Mouse (Mus musculus) lung, postnatal 4 days (tissue): ENCODE data around the gene Adamtsl5.

Source experiments
- DNase-seq, 2 experiments: peaks; one replicate each; pipeline ENCODE4 v3.0.0; 2021

Adamtsl5 gene

DNA sequence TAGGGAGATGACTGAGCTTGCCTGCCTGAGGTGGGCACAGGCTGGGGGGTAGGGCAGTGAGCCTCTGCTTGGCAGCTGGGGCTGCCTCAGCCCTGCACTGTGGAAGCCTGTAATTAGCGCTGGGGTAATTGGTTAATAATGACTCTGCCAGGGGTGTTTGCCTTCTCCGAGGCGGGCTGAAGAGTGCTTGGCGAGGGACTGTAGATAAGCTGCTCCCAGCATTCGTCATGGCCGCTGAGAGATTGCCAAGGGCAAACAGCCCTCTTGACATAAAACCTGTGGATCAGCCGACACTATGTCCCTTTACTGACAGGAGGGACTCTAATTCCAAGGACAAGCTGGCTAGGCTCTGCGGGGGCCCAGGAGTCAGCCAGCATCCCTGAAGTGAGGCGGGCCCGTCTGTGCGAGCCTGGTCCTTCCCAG lies 31.8 kb downstream of the Adamtsl5 start:
- DNase-seq = peak; percentile 41 to 60

- DNase-seq = no peak
These were observed 32.9 kb downstream of the Adamtsl5 start for GRCm38 (mm10) chr10:80315315-80315714.

- no peak for DNase-seq
These were observed 33.7 kb downstream of the Adamtsl5 start for GRCm38 (mm10) chr10:80314494-80315001.

DNA sequence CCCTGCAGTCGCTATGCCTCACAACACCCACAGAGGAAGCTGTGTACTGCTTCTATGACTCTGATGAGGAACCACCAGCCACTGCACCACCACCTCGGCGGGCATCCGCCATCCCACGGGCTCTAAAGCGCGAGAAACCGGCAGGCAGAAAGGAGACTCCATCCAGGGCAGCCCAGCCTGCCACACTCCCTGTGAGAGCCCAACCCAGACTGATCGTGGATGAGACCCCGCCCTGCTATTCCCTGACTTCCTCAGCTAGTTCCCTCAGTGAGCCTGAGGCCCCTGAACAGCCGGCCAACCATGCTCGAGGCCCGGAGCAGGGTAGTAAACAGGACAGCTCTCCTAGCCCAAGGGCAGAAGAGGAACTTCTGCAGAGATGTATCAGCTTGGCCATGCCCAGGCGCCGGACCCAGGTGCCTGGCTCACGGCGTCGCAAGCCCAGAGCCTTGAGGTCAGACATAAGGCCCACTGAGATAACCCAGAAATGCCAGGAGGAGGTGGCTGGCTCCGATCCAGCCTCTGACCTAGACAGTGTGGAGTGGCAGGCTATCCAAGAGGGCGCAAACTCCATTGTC lies 34.5 kb downstream of the Adamtsl5 start:
- peak in 1 of 2 experiments; percentile 31 for DNase-seq

DNA sequence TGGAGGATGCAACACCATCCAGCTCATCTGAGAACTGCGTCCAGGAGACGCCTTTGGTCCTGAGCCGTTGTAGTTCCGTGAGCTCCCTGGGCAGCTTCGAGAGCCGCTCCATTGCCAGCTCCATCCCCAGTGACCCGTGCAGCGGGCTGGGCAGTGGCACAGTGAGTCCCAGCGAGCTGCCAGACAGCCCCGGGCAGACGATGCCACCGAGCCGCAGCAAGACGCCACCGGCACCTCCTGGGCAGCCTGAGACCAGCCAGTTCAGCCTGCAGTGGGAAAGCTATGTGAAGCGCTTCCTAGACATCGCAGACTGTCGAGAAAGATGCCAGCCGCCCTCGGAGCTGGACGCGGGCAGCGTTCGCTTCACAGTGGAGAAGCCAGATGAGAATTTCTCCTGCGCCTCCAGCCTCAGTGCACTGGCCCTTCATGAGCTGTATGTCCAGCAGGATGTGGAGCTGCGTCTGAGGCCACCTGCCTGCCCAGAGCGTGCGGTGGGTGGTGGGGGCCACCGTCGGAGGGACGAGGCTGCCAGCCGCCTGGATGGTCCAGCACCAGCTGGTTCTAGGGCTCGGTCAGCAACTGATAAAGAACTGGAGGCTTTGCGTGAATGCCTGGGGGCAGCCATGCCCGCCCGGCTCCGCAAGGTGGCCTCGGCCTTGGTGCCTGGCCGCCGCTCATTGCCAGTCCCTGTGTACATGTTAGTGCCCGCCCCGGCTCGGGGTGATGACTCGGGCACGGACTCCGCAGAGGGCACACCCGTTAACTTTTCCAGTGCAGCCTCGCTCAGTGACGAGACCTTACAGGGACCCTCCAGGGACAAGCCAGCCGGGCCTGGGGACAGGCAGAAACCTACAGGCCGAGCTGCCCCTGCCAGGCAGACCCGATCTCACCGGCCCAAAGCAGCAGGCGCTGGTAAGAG lies 35.4 kb downstream of the Adamtsl5 start:
- no peak for DNase-seq

DNA sequence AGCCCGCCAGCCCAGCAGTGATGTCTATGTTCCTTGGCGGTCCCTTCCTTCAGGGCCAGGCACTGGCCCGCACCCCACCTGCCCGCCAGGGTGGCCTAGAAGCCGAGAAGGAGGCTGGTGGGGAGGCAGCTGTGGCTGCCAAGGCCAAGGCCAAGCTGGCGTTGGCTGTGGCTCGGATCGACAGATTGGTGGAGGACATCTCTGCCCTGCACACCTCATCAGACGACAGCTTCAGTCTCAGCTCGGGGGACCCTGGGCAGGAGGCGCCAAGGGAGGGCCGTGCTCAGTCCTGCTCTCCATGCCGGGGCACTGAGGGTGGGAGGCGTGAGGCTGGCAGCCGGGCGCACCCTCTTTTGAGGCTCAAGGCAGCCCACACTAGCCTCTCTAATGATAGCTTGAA lies 36.7 kb downstream of the Adamtsl5 start:
- no peak for DNase-seq

DNA sequence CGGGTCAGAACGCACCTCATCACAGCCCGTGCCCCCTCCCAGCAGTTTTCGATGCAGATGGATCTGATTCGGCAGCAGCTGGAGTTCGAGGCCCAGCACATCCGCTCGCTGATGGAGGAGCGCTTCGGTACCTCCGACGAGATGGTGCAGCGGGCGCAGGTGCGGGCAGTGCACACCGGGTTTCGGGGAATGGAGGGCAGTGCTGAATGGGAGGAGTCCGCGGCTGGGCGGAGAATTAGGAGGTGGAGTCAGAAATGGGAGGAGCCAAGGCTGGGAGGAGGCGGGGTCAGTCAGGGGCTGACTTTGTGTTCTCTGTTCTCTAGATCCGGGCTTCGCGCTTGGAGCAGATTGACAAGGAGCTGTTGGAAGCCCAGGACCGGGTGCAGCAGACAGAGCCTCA lies 43.4 kb downstream of the Adamtsl5 start:
- DNase-seq = peak; percentile 54 to 71

- DNase-seq = no peak
These were observed 43.8 kb downstream of the Adamtsl5 start for GRCm38 (mm10) chr10:80304458-80304857.

DNA sequence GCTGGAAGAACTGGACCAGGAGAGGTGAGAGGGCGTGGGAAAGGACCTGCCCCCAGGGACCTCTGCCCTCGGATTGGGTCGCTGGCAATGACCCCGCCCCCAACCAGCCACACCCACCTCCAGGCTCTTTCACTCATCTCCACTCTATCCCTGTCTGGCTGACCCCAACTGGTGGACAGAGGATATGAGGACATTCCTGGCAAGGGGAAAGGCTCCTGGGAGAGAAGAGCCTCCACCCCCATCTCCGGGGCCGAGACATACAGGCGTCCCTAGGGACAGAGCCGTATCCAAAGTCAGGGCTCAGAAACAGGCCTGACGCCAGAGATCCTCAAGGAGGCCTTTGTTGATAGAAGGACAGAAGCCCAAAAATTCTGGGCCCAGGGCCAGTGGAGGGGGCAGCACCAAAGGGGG lies 45.7 kb downstream of the Adamtsl5 start:
- DNase-seq = peak; percentile 84 to 92

- no peak for DNase-seq
These were observed 46.2 kb downstream of the Adamtsl5 start for GRCm38 (mm10) chr10:80302082-80302355.

DNA sequence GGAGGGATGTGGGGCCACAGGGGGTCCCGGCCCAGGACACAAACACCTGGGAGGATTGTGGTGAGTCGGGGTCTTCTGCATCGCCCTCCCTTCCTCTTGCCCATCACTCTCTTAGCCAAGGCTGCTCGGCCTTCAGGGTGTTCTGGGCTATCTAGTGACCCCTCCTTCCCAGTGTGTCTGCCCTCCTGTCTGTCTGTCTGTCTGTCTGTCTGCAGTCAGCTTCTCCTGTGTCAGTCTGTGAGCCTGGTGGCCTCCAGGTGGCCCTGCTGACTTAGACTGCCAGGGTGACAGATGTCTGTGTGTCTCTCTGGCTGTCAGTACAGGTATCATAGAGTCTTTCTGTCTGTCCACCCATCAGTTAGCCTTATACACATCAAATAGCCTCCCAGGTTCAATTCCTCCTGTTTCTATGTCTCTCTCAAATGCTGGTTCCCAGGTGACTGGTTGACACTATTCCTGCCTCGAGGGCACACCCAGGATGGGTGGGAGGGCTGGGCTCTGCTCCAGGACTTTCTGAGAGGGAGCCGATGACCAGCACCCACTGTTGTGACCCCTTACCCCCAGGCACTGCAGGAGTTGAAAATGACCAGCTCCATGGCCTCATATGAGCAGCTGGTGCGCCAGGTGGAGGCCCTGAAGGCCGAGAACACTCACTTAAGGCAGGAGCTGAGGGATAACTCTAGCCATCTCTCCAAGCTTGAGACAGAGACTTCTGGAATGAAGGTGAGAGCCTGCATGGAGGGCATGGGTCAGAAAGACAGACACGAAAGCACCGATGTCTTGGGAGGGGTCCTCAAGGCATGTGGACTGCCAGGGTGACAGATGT lies 46.7 kb downstream of the Adamtsl5 start:
- DNase-seq = no peak

- DNase-seq = no peak
These were observed 47.5 kb downstream of the Adamtsl5 start for GRCm38 (mm10) chr10:80300672-80301181.

- no peak for DNase-seq
These were observed 48.4 kb downstream of the Adamtsl5 start for GRCm38 (mm10) chr10:80299824-80300223.

GRCm38 (mm10) chr10:80299301-80299700 lies 48.9 kb downstream of the Adamtsl5 start:
- DNase-seq = no peak

DNA sequence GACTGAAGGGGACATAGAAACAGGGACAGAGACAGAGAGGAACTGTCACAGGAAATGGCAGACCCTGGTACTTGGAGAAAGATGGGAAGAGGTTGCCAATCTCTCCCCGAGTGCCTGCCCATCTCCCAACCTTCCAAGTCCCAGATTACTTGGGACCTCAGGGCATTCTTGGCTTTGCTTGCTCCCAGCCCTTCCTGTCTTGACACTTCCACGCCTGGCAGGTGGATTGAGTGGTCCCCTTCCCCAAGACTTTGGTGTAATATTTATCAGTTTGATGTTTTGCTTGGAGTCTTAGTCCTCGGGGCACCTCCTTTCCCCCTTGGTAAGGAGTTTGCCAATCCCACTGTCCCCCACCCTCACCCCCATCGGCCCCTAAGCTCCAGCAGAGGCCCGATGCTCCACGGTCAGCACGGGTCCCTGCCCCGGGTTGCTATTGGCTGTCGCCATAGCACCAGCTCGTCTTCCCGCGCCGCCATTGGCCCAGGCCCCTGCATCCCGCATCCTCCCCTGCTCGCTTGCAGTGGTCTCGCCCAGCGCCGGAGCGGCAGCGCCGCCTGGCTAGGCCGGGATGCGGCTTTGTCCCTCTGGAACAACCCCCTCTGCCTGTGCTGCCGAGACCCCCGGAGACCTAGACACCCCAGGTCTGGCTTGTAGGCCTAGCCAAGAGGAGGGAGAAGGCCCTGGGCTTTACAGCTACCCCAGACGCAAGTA lies 49.5 kb downstream of the Adamtsl5 start:
- peak; percentile 61 to 73 for DNase-seq

- no peak for DNase-seq
These were observed 50.6 kb downstream of the Adamtsl5 start for GRCm38 (mm10) chr10:80297526-80298133.

- no peak for DNase-seq
These were observed 51.4 kb downstream of the Adamtsl5 start for GRCm38 (mm10) chr10:80296824-80297223.

GRCm38 (mm10) chr10:80295618-80296425 lies 52.4 kb downstream of the Adamtsl5 start, which contains the start of gene Apc2:
Gene Apc2 (plus strand): TSS chr10:80295977.
- peak; percentile 76 to 81 for DNase-seq

GRCm38 (mm10) chr10:80294788-80295303 lies 53.4 kb downstream of the Adamtsl5 start:
- no peak for DNase-seq

DNA sequence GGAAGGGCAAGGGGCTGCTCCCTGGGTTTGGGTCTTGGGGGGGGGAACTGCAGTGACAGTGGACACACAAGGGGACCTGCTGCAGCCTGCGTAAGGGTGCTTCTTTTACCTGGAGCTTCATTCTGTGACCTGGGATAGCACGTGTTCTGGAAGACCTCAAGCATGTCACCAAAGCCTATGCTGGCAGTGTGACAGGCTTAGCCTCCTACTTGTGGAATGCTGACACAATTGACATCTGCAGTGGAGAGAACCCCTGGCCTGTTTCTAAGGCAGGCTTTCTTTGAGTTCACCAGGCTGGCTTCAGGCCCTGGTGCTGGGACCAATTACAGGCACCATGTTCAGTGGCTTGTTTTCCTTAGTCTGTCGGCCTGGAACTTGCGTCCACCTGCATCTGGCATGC lies 53.9 kb downstream of the Adamtsl5 start:
- DNase-seq = no peak

DNA sequence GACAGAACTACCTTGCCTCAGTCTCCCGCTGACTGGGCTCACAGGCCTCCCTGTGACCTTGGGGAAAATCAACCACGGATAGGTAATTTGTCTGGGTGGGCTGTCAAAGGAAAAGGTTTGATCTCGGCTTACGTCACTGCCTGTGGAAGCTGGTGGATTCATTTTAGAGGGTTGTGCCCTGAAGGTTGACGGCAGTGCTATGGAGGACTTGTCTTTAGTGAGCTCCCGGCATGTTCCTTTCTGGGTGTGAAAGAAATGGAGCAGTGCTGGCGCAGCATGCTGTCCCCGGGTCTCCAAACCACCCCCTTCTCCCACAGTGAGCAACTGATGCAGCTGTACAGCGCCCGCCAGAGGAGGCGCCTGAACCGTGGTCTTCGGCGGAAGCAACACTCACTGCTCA lies 54.9 kb downstream of the Adamtsl5 start:
- no peak for DNase-seq
